In the genomic region with DNA sequence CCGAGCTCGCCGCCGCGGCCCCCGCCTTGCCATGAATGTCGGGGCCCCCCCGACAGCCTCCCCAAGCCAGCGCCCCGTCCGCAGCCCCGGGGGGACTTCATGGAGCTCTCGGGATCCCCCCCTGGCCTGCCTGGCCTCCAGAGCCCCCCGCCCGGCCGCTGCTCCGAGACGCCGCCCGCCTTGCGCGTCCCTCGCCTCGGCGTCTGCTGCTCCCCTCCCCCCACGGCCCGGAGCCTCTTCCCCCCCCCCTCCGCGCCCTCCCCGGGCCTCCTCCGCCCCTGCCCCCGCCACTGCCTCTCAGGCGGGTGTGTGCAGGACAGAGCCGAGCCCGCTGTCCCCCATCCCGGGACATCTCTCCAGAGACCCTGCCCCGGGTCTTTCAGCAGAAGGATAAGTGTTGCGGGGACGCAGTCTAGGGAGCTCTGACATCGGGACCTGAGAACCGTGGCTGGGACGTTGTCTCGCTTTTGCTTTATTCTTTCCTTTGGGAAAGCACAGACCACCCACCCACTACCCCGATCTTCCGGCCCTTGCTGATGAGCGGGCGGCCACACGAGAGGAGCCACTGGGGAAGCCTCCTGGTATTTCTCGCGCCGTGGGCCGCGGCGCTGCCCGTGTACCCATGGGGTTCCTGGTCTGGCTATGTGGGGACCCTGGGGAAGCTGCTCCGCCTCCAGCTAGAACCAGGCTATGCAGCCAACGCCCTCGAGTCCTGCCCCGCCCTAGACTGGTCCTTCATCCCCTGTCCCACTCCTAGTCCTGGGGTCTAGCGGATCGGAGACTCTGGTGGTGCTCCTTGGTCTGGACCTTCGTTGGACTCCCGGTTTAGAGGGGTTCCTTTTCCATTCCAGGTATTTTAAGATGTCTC, we compare ENCODE assay signal across 9 mouse cellular contexts. TPM values are rescaled to one million over a fixed set of nuclear protein-coding genes. Genes with fewer than 3 reads are reported as not detected.
DNase-seq lines count a peak whose midpoint lies in the region; ATAC-seq and TF ChIP-seq lines count a peak whose summit lies in the region.
"Had no signal": no experiment of that assay in that cellular context is flagged by ENCODE, and none has a peak within 500 bp of the region (broad histone marks: within the 10 kb centered on the region; RNA-seq: fewer than 3 reads in every experiment).

No protein-coding gene starts in this region.

- WGBS in lung, embryonic 14.5 days: 2% methylated on average over 47 of the region's 63 CpGs
- 4% methylated on average over 24 of the region's 63 CpGs for WGBS in embryonic facial prominence, embryonic 14.5 days
- 4% methylated on average over 43 of the region's 63 CpGs for WGBS in intestine, embryonic 14.5 days
- 4% methylated on average over 60 of the region's 63 CpGs for WGBS in liver, embryonic 15.5 days (ENCODE audit: insufficient replicate concordance)
- 2% methylated on average over 54 of the region's 63 CpGs for WGBS in stomach, embryonic 16.5 days

- peak overlapping the region; percentile 83 for H3K9ac ChIP-seq in lung, embryonic 14.5 days
- peak overlapping the region; percentile 92 for H3K9ac ChIP-seq in embryonic facial prominence, embryonic 14.5 days (ENCODE audit: low read depth, low read length)
- peak overlapping the region; percentile 69 for H3K9ac ChIP-seq in intestine, embryonic 14.5 days (ENCODE audit: low read length)
- H3K9ac ChIP-seq in liver, embryonic 15.5 days: no peak overlapping the region
- H3K9ac ChIP-seq in stomach, embryonic 16.5 days (ENCODE audit: low read length): peak overlapping the region; percentile 77

- peaks cover 16% of the 10 kb centered on the region; the same call in 1 of the 2 replicates for H3K36me3 ChIP-seq in lung, embryonic 14.5 days (ENCODE audit: insufficient read depth)
- H3K36me3 ChIP-seq in embryonic facial prominence, embryonic 14.5 days (ENCODE audit: control insufficient read depth, insufficient read depth, low read length): peaks cover 17% of the 10 kb centered on the region; the same call in 1 of the 2 replicates
- peaks cover 7% of the 10 kb centered on the region; the same call in 1 of the 2 replicates for H3K36me3 ChIP-seq in intestine, embryonic 14.5 days (ENCODE audit: control insufficient read depth, insufficient read depth, low read length)
- H3K36me3 ChIP-seq in liver, embryonic 15.5 days (replicated peaks): no peaks in the 10 kb centered on the region
- no peaks in the 10 kb centered on the region for H3K36me3 ChIP-seq in stomach, embryonic 16.5 days (ENCODE audit: control insufficient read depth, insufficient read depth, low read length)

- peak overlapping the region; percentile 67 for H3K4me3 ChIP-seq in lung, embryonic 14.5 days (ENCODE audit: low read depth, low read length)
- H3K4me3 ChIP-seq in embryonic facial prominence, embryonic 14.5 days (ENCODE audit: low read depth, low read length): peak overlapping the region; percentile 77
- peak overlapping the region; percentile 73 for H3K4me3 ChIP-seq in intestine, embryonic 14.5 days (ENCODE audit: low read depth, low read length)
- H3K4me3 ChIP-seq in liver, embryonic 15.5 days (replicated peaks): peak overlapping the region; percentile 52
- peak overlapping the region; percentile 70 for H3K4me3 ChIP-seq in stomach, embryonic 16.5 days (replicated peaks; ENCODE audit: low read length)

- H3K27me3 ChIP-seq in lung, embryonic 14.5 days (ENCODE audit: insufficient read depth, low read length): peaks cover 40% of the 10 kb centered on the region; the same call in 1 of the 2 replicates
- H3K27me3 ChIP-seq in embryonic facial prominence, embryonic 14.5 days (replicated peaks; ENCODE audit: control insufficient read depth, insufficient read depth, low read length): peaks cover 6% of the 10 kb centered on the region; the same call in 1 of the 2 replicates
- H3K27me3 ChIP-seq in intestine, embryonic 14.5 days (replicated peaks; ENCODE audit: control insufficient read depth, insufficient read depth, low read length): peaks cover 8% of the 10 kb centered on the region; the same call in 1 of the 2 replicates
- peaks cover 80% of the 10 kb centered on the region for H3K27me3 ChIP-seq in liver, embryonic 15.5 days
- H3K27me3 ChIP-seq in stomach, embryonic 16.5 days (ENCODE audit: control insufficient read depth, insufficient read depth, low read length): peaks cover 32% of the 10 kb centered on the region

- ATAC-seq in lung, embryonic 14.5 days (ENCODE audit: insufficient read depth): peak; percentile 73
- ATAC-seq in embryonic facial prominence, embryonic 14.5 days (ENCODE audit: low read depth): peak; percentile 42
- ATAC-seq in intestine, embryonic 14.5 days (replicated peaks; ENCODE audit: low FRiP score, low TSS enrichment, low read depth): peak; percentile 43
- no peak for ATAC-seq in liver, embryonic 15.5 days (ENCODE audit: insufficient read depth)
- ATAC-seq in stomach, embryonic 16.5 days (ENCODE audit: insufficient read depth, low FRiP score): peak; percentile 59

- peak overlapping the region; percentile 96 for H3K27ac ChIP-seq in lung, embryonic 14.5 days (ENCODE audit: low read depth)
- H3K27ac ChIP-seq in embryonic facial prominence, embryonic 14.5 days (replicated peaks; ENCODE audit: low read depth, low read length): peak overlapping the region; percentile 95
- peak overlapping the region; percentile 83 for H3K27ac ChIP-seq in intestine, embryonic 14.5 days (ENCODE audit: low read depth)
- H3K27ac ChIP-seq in liver, embryonic 15.5 days (replicated peaks): no peak overlapping the region
- H3K27ac ChIP-seq in stomach, embryonic 16.5 days (ENCODE audit: low read length): peak overlapping the region; percentile 87
- H3K27ac ChIP-seq: macrophage had no signal

- peak overlapping the region; percentile 73 for H3K4me2 ChIP-seq in lung, embryonic 14.5 days
- peak overlapping the region; percentile 72 for H3K4me2 ChIP-seq in embryonic facial prominence, embryonic 14.5 days (ENCODE audit: low read depth, low read length)
- peak overlapping the region; percentile 78 for H3K4me2 ChIP-seq in intestine, embryonic 14.5 days (ENCODE audit: low read length)
- peak overlapping the region; percentile 68 for H3K4me2 ChIP-seq in liver, embryonic 15.5 days
- H3K4me2 ChIP-seq in stomach, embryonic 16.5 days (ENCODE audit: low read depth, low read length): peak overlapping the region; percentile 77

- no peaks in the 10 kb centered on the region for H3K9me3 ChIP-seq in lung, embryonic 14.5 days (ENCODE audit: low read depth, low read length)
- H3K9me3 ChIP-seq in embryonic facial prominence, embryonic 14.5 days (ENCODE audit: control insufficient read depth, low read length): no peaks in the 10 kb centered on the region
- no peaks in the 10 kb centered on the region for H3K9me3 ChIP-seq in intestine, embryonic 14.5 days (ENCODE audit: control insufficient read depth, low read length)
- no peaks in the 10 kb centered on the region for H3K9me3 ChIP-seq in liver, embryonic 15.5 days (replicated peaks)
- no peaks in the 10 kb centered on the region for H3K9me3 ChIP-seq in stomach, embryonic 16.5 days (replicated peaks; ENCODE audit: control insufficient read depth, low read length)

- TF ChIP-seq CTCF in lung, embryonic 14.5 days (IDR thresholded peaks at IDR 0.05; ENCODE audit: low read depth): no peak

- peak; percentile 70 for DNase-seq in lung, embryonic 14.5 days
- DNase-seq in lung, postnatal 25 days (ENCODE audit: low spot score): no peak
- DNase-seq in embryonic facial prominence, embryonic 14.5 days (ENCODE audit: low spot score): peak; percentile 61
- peak; percentile 84 for DNase-seq in intestine, embryonic 14.5 days (ENCODE audit: low spot score)
- DNase-seq in frontal cortex, postnatal 14 days (ENCODE audit: low spot score in 2 of 2): no peak
- DNase-seq in spleen, postnatal 4 days (ENCODE audit: low spot score in 2 of 2): no peak

- H3K4me1 ChIP-seq in lung, embryonic 14.5 days (ENCODE audit: insufficient read depth): peaks cover 6% of the 10 kb centered on the region
- peaks cover 8% of the 10 kb centered on the region; the same call in 1 of the 2 replicates for H3K4me1 ChIP-seq in embryonic facial prominence, embryonic 14.5 days (ENCODE audit: control insufficient read depth, insufficient read depth, low read length)
- peaks cover 21% of the 10 kb centered on the region for H3K4me1 ChIP-seq in intestine, embryonic 14.5 days (replicated peaks; ENCODE audit: control insufficient read depth, insufficient read depth, low read length)
- peaks cover 8% of the 10 kb centered on the region for H3K4me1 ChIP-seq in liver, embryonic 15.5 days (replicated peaks)
- H3K4me1 ChIP-seq in stomach, embryonic 16.5 days (ENCODE audit: control insufficient read depth, insufficient read depth, low read length): peaks cover 5% of the 10 kb centered on the region; the same call in 1 of the 2 replicates

RNA-seq across cellular contexts. Expression of gene Myl3, which starts 2.0 kb away (rescaled TPM):
- polyA plus RNA-seq in lung, embryonic 14.5 days (2014; fragmentation: Nextera tagmentation; extraction: Ambion mirVana): 1.9 TPM in 2 replicates
- 39.1 and 53.6 TPM in 2 replicates for polyA plus RNA-seq in embryonic facial prominence, embryonic 14.5 days (2014; fragmentation: Nextera tagmentation; extraction: Ambion mirVana)
- 0.23 and 1.6 TPM in 2 replicates for polyA plus RNA-seq in intestine, embryonic 14.5 days (2014; fragmentation: Nextera tagmentation; extraction: Ambion mirVana)
- 2.8 and 3.0 TPM in 2 replicates for polyA plus RNA-seq in liver, embryonic 15.5 days (2015; fragmentation: Nextera tagmentation; extraction: Ambion mirVana)
- 0.59 and 12.9 TPM in 2 replicates for polyA plus RNA-seq in stomach, embryonic 16.5 days (2015; fragmentation: Nextera tagmentation; extraction: Ambion mirVana)
- polyA plus RNA-seq: macrophage had no signal

RNA-seq across cellular contexts. Expression of gene Pth1r, which starts 3.3 kb away (rescaled TPM):
- 88.6 and 97.8 TPM in 2 replicates for polyA plus RNA-seq in lung, embryonic 14.5 days (2014; fragmentation: Nextera tagmentation; extraction: Ambion mirVana)
- polyA plus RNA-seq in embryonic facial prominence, embryonic 14.5 days (2014; fragmentation: Nextera tagmentation; extraction: Ambion mirVana): 97.5 and 98.0 TPM in 2 replicates
- 25.7 and 26.7 TPM in 2 replicates for polyA plus RNA-seq in intestine, embryonic 14.5 days (2014; fragmentation: Nextera tagmentation; extraction: Ambion mirVana)
- polyA plus RNA-seq in liver, embryonic 15.5 days (2015; fragmentation: Nextera tagmentation; extraction: Ambion mirVana): 3.0 and 3.6 TPM in 2 replicates
- polyA plus RNA-seq in stomach, embryonic 16.5 days (2015; fragmentation: Nextera tagmentation; extraction: Ambion mirVana): 17.5 and 17.9 TPM in 2 replicates

RNA-seq across cellular contexts. Expression of gene Prss42, which starts 54.3 kb away (rescaled TPM):
- polyA plus RNA-seq in lung, embryonic 14.5 days (2014; fragmentation: Nextera tagmentation; extraction: Ambion mirVana): not detected in 2 replicates
- not detected in 2 replicates for polyA plus RNA-seq in embryonic facial prominence, embryonic 14.5 days (2014; fragmentation: Nextera tagmentation; extraction: Ambion mirVana)
- not detected in 2 replicates for polyA plus RNA-seq in intestine, embryonic 14.5 days (2014; fragmentation: Nextera tagmentation; extraction: Ambion mirVana)
- polyA plus RNA-seq in liver, embryonic 15.5 days (2015; fragmentation: Nextera tagmentation; extraction: Ambion mirVana): not detected in 2 replicates
- not detected in 2 replicates for polyA plus RNA-seq in stomach, embryonic 16.5 days (2015; fragmentation: Nextera tagmentation; extraction: Ambion mirVana)
- polyA plus RNA-seq: macrophage had no signal

Comparison
In these comparisons a context has a peak if more than half of its experiments do, and no peak if none do; other contexts are left out.
1. DNase-seq: peak in lung, embryonic 14.5 days (single experiment), embryonic facial prominence, embryonic 14.5 days (single experiment) and intestine, embryonic 14.5 days (single experiment); none in lung, postnatal 25 days (single experiment), frontal cortex, postnatal 14 days (0 of 2) and spleen, postnatal 4 days (0 of 2).
2. Peak in every context shown above with its lines, with median percentiles within 50 percentile points of each other: H3K4me2 ChIP-seq and H3K4me3 ChIP-seq.